Mouse (Mus musculus) layer of hippocampus, adult 6 months (tissue): ENCODE data around the gene Krt73. TPM values are rescaled to one million over a fixed set of nuclear protein-coding genes. Genes with fewer than 3 reads are reported as not detected.

ENCODE experiments used
- long read RNA-seq, 2 experiments: library from polyadenylated mRNA; unstranded; transcript quantifications; one replicate each; pipeline ENCODE4 v2.0.0; 2019 to 2020
- polyA plus RNA-seq: library from polyadenylated mRNA; unstranded; fragments of <200 nt; fragmentation: Nextera tagmentation; gene quantifications from 2 replicates; pipeline ENCODE4 v1.2.3, GENCODE M21; 2021

The Krt73 gene
- polyA plus RNA-seq = 3.9 and 4.0 TPM in 2 replicates
- long read RNA-seq, experiment 1, transcript Krt73-201 (9 exons, 2,168 nt) = major isoform, 6 of 6 reads
- long read RNA-seq, experiment 1, partial matches to known transcripts = 0 of 6 reads
- long read RNA-seq, experiment 1, other reads (novel, unspliced or antisense) = 0 of 6 reads
- long read RNA-seq, experiment 2, transcript Krt73-201 (9 exons, 2,168 nt) = major isoform, 41 of 45 reads
- long read RNA-seq, experiment 2, partial matches to known transcripts = 2 of 45 reads
- long read RNA-seq, experiment 2, other reads (novel, unspliced or antisense) = 2 of 45 reads

DNA sequence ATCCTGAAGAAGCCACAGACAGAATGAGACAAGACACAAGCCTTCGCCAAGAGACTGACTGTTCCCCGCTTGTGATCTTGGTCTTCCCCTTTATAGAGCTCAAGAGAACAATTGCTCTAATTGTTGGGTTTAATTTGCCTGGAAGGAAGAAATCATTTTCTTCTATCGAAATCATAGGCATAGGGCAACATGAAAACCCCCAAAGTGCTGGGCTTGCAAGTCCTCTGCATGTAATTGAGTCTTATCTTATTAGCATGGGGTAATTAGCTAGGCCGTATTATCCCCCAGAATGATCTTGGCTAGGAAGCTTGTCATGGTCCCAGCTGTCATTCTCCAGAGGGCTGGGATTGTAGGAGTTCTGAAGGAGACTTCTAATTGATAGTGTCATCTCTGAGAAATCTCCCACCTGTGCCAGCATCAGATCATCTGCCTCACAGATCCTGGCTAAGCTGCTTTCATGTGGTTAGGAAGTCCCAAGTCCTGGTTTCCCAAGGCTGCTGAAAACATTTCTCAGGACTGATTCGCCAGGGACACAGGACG lies at the start of gene Krt73:
Gene Krt73 (minus strand): TSS at position 51 of the 540 bp plus-strand sequence.

GRCm38 (mm10) chr15:101850694-101851093 lies 48.5 kb upstream of the Krt73 start, which contains the start of gene Krt1:
TSS of gene Krt1 (minus strand) at chr15:101850794.

GRCm38 (mm10) chr15:101817875-101818274 lies 15.7 kb upstream of the Krt73 start, which contains the start of gene Krt2:
TSS of gene Krt2 (minus strand) at chr15:101818169.

GRCm38 (mm10) chr15:101786360-101786759 lies 15.8 kb downstream of the Krt73 start, which contains the start of gene Krt72:
TSS of gene Krt72 (minus strand) at chr15:101786460.

Other genes with a start within 250 kb of the Krt73 start
- gene Krt90, start 239.4 kb downstream of the Krt73 start, polyA plus RNA-seq = 0.15 and 0.21 TPM in 2 replicates
- gene Krt75, start 228.4 kb downstream of the Krt73 start, polyA plus RNA-seq = not detected in 2 replicates
- gene Gm5414, start 174.2 kb downstream of the Krt73 start, polyA plus RNA-seq = not detected in 2 replicates
- gene Gm5478, start 155.0 kb downstream of the Krt73 start, polyA plus RNA-seq = not detected in 2 replicates
- not detected in 2 replicates for gene Krt6b, start 122.1 kb downstream of the Krt73 start, polyA plus RNA-seq
- not detected in 2 replicates for gene Krt6a, start 108.0 kb downstream of the Krt73 start, polyA plus RNA-seq
- gene Krt5, start 89.4 kb downstream of the Krt73 start, polyA plus RNA-seq = 0.38 and 0.46 TPM in 2 replicates
- not detected in 2 replicates for gene Krt71, start 59.2 kb downstream of the Krt73 start, polyA plus RNA-seq
- not detected in 2 replicates for gene Krt72, start 15.9 kb downstream of the Krt73 start, polyA plus RNA-seq
- 0.48 and 1.0 TPM in 2 replicates for gene Krt2, start 15.8 kb upstream of the Krt73 start, polyA plus RNA-seq
- 5.6 and 6.0 TPM in 2 replicates for gene Krt1, start 48.4 kb upstream of the Krt73 start, polyA plus RNA-seq
- gene Krt77, start 67.4 kb upstream of the Krt73 start, polyA plus RNA-seq = 4.4 and 4.5 TPM in 2 replicates
- gene Krt76, start 90.6 kb upstream of the Krt73 start, polyA plus RNA-seq = not detected in 2 replicates
- not detected in 2 replicates for gene Krt4, start 122.4 kb upstream of the Krt73 start, polyA plus RNA-seq
- gene Krt79, start 138.0 kb upstream of the Krt73 start, polyA plus RNA-seq = 0.67 and 0.80 TPM in 2 replicates
- not detected in 2 replicates for gene Krt78, start 151.9 kb upstream of the Krt73 start, polyA plus RNA-seq
- gene Krt8, start 202.1 kb upstream of the Krt73 start, polyA plus RNA-seq = 0.53 and 5.4 TPM in 2 replicates
- gene Krt18, start 225.8 kb upstream of the Krt73 start, polyA plus RNA-seq = 2.5 and 32.1 TPM in 2 replicates